Mouse (Mus musculus) adrenal gland, adult 10 weeks (tissue): ENCODE results near the gene Arhgef2. TPM values are rescaled to one million over a fixed set of nuclear protein-coding genes. Genes with fewer than 3 reads are reported as not detected.

Experiments used
- polyA plus RNA-seq: library from polyadenylated mRNA; stranded (reverse); fragments of 350-450 nt; fragmentation: Illumina TruSeq; extraction: RNeasy Lipid Tissue Mini Kit (QIAGEN cat#74804); gene quantifications from one replicate; pipeline ENCODE4 v1.2.3, GENCODE M21; 2014; ENCODE audit warnings: low read depth, low replicate concordance

Arhgef2 gene
- 5.5 TPM for polyA plus RNA-seq

GRCm38 (mm10) chr3:88605666-88606065 lies at the start of gene Arhgef2:
Gene Arhgef2, plus strand, starts transcription at chr3:88605966.

GRCm38 (mm10) chr3:88575540-88575939 lies 30.2 kb upstream of the Arhgef2 start, which contains the start of gene Ssr2:
Gene Ssr2, plus strand, starts transcription at chr3:88575876.

GRCm38 (mm10) chr3:88652846-88653515 lies 47.2 kb downstream of the Arhgef2 start, which contains the start of gene Rxfp4:
Gene Rxfp4, minus strand, starts transcription at chr3:88653142.

GRCm38 (mm10) chr3:88684980-88685941 lies 79.5 kb downstream of the Arhgef2 start, which contains the start of gene Khdc4:
Gene Khdc4, plus strand, starts transcription at chr3:88685803.

Other genes with a start within 250 kb of the Arhgef2 start
- gene Paqr6, start 241.4 kb upstream of the Arhgef2 start, polyA plus RNA-seq, result not detected
- not detected for gene Bglap3, start 233.2 kb upstream of the Arhgef2 start, polyA plus RNA-seq
- not detected for gene Bglap2, start 227.3 kb upstream of the Arhgef2 start, polyA plus RNA-seq
- not detected for gene Bglap, start 221.5 kb upstream of the Arhgef2 start, polyA plus RNA-seq
- gene Pmf1, start 195.6 kb upstream of the Arhgef2 start, polyA plus RNA-seq, result 3.0 TPM
- 21.4 TPM for gene Slc25a44, start 180.8 kb upstream of the Arhgef2 start, polyA plus RNA-seq
- 2.4 TPM for gene Sema4a, start 144.8 kb upstream of the Arhgef2 start, polyA plus RNA-seq
- gene Lmna, start 96.0 kb upstream of the Arhgef2 start, polyA plus RNA-seq, result 4.2 TPM
- gene Mex3a, start 73.6 kb upstream of the Arhgef2 start, polyA plus RNA-seq, result 2.4 TPM
- not detected for gene Rab25, start 57.7 kb upstream of the Arhgef2 start, polyA plus RNA-seq
- gene Lamtor2, start 52.9 kb upstream of the Arhgef2 start, polyA plus RNA-seq, result 5.0 TPM
- 22.3 TPM for gene Ubqln4, start 52.2 kb upstream of the Arhgef2 start, polyA plus RNA-seq
- 33.1 TPM for gene Ssr2, start 30.1 kb upstream of the Arhgef2 start, polyA plus RNA-seq
- gene Rxfp4, start 47.2 kb downstream of the Arhgef2 start, polyA plus RNA-seq, result not detected
- 63.7 TPM for gene Khdc4, start 79.8 kb downstream of the Arhgef2 start, polyA plus RNA-seq
- gene Rit1, start 110.9 kb downstream of the Arhgef2 start, polyA plus RNA-seq, result 15.3 TPM
- gene Syt11, start 169.2 kb downstream of the Arhgef2 start, polyA plus RNA-seq, result 15.7 TPM
- 10.1 TPM for gene Gon4l, start 229.3 kb downstream of the Arhgef2 start, polyA plus RNA-seq